Mouse (Mus musculus) liver, adult 2 months (tissue): ENCODE results near the gene Mpst. TPM values are rescaled to one million over a fixed set of nuclear protein-coding genes. Genes with fewer than 3 reads are reported as not detected.

ENCODE experiments used
- DNase-seq: peaks from one replicate; pipeline ENCODE4 v3.0.0-alpha.2; 2011; ENCODE audit warnings: low read depth, low spot score; ENCODE audit errors: extremely low read depth
- H3K27ac ChIP-seq: fragments of 200-500 bp; replicated peaks from 2 replicates; pipeline ENCODE4 v1.5.1; 2012; ENCODE audit warnings: low read depth, mild to moderate bottlenecking, control low read depth, inconsistent platforms, low read length; ENCODE audit not compliant: insufficient read depth
- H3K27me3 ChIP-seq: fragments of 200-500 bp; 2 replicates; pipeline ENCODE4 v1.6.1; 2012; ENCODE audit warnings: mild to moderate bottlenecking, moderate library complexity, low read length, inconsistent platforms; ENCODE audit not compliant: control insufficient read depth, insufficient read depth
- H3K36me3 ChIP-seq: fragments of 200-500 bp; 2 replicates; pipeline ENCODE4 v1.6.1; 2012; ENCODE audit warnings: low read length, inconsistent platforms; ENCODE audit not compliant: control insufficient read depth, insufficient read depth
- H3K4me1 ChIP-seq: fragments of 200-500 bp; 2 replicates; pipeline ENCODE4 v1.6.1; 2011; ENCODE audit warnings: low read length; ENCODE audit not compliant: control insufficient read depth, insufficient read depth
- H3K4me3 ChIP-seq: fragments of 200-500 bp; 2 replicates; pipeline ENCODE4 v1.5.1; 2011; ENCODE audit warnings: low read depth, mild to moderate bottlenecking, control low read depth, low read length, moderate library complexity; ENCODE audit not compliant: insufficient read depth
- H3K79me2 ChIP-seq: fragments of 200-500 bp; 2 replicates; pipeline ENCODE4 v1.6.1; 2012; ENCODE audit warnings: inconsistent platforms, mild to moderate bottlenecking, low read length, moderate library complexity; ENCODE audit not compliant: control insufficient read depth, insufficient read depth
- H3K9ac ChIP-seq: fragments of 200-500 bp; 2 replicates; pipeline ENCODE4 v1.6.1; 2012; ENCODE audit warnings: low read depth, mild to moderate bottlenecking, control low read depth, inconsistent platforms, low read length
- CTCF ChIP-seq: fragments of 200-500 bp; IDR thresholded peaks from 2 replicates; pipeline ENCODE4 v1.5.1; 2011; ENCODE audit warnings: low read depth, low read length, control low read depth
- POLR2A ChIP-seq: fragments of 200-500 bp; IDR thresholded peaks from 2 replicates; pipeline ENCODE4 v1.6.1; 2011; ENCODE audit warnings: low read length, control low read depth; ENCODE audit not compliant: insufficient read depth; ENCODE audit errors: extremely low read depth
- whole genome bisulfite sequencing: fragments of 180-500 bp; shearing (Covaris S2); methylation state at CpG from one replicate; pipeline ENCODE4 v1.1.7; 2018; 5-methylcytosine and 5-hydroxymethylcytosine counted together
- polyA plus RNA-seq: library from polyadenylated mRNA; depleted of rRNA; stranded (reverse); fragments of >200 nt; gene quantifications from 2 replicates; pipeline ENCODE4 v1.2.3, GENCODE M21; 2012
- total RNA-seq: library from RNA; depleted of rRNA; stranded (reverse); fragments of >200 nt; gene quantifications from 2 replicates; pipeline ENCODE4 v1.2.3, GENCODE M21; 2014

The Mpst gene
- total and polyA plus RNA-seq, 2 experiments, result 106 to 377 TPM

DNA sequence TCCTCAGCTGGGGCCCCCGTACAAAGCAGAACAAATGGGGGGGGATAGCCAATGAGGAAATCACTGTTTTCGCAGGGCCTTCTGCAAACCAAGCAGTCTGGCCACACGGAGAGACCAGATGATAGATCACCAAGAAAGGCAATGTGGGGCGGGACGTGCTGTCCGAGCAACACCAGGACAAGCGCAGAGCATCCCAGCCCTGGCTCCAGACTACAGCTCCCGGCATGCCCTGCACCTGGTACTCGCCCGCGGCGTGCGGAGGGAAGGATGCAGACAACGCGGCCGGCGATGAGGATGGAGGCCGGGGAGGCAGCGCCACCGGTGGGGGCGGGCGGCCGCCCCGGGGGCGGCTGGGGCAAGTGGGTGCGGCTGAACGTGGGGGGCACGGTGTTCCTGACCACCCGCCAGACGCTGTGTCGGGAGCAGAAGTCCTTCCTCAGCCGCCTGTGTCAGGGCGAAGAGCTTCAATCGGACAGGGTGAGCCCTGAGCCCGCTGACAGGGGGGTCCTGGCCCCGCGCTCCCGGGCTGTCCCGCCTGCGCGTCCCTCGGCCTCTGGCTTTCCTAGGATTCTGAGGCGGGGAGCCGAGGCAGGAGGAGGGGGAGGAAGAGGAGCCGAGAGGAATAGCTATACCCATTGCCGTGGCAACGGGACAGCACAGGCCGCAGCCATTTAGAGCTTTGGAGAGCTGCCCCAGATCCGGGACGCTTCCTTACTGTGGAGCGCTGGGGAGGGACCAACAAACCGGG is 22.3 kb downstream of the Mpst start, which contains the start of gene Kctd17:
Gene Kctd17, plus strand, starts transcription at position 174 of the 748 bp plus-strand sequence.
- peak within 1 kb of the TSS; percentile 50 for H3K9ac ChIP-seq
- DNase-seq, result no peak
- peak within 1 kb of the TSS; percentile 62 for H3K4me3 ChIP-seq

GRCm38 (mm10) chr15:78429139-78429459 is 22.9 kb downstream of the Mpst start:
- Histone ChIP-seq H3K4me1 (peaks cover 16% of the 10 kb centered on the region), H3K79me2 (no peaks in the 10 kb centered on the region), H3K9ac (peak overlapping the region; percentile 50), H3K27ac (peak overlapping the region; percentile 25; the same call in 1 of the 2 replicates), H3K36me3 (no peaks in the 10 kb centered on the region), H3K4me3 (peak overlapping the region; percentile 62), H3K27me3 (no peaks in the 10 kb centered on the region)
- DNase-seq, result no peak
- WGBS, result 48% methylated on average over 3 of the region's 3 CpGs
- no peak for TF ChIP-seq POLR2A
- no peak for TF ChIP-seq CTCF

More for the DNA sequence above, 22.3 kb downstream of the Mpst start, which contains the start of gene Kctd17:
- peak within 1 kb of the TSS; percentile 25; the same call in 1 of the 2 replicates for H3K27ac ChIP-seq
- H3K4me1 ChIP-seq, result peaks cover 16% of the 10 kb centered on the region
- no peaks in the 10 kb centered on the region for H3K79me2 ChIP-seq
- no peak for TF ChIP-seq CTCF
- TF ChIP-seq POLR2A, result no peak
- no peaks in the 10 kb centered on the region for H3K36me3 ChIP-seq
- WGBS, result 6% methylated on average over 51 of the region's 52 CpGs
- H3K27me3 ChIP-seq, result no peaks in the 10 kb centered on the region

- DNase-seq, result no peak
- WGBS, result 79% methylated on average over 13 of the region's 13 CpGs
- no peak overlapping the region for H3K9ac ChIP-seq
- H3K79me2 ChIP-seq, result no peaks in the 10 kb centered on the region
- TF ChIP-seq CTCF (no peak), POLR2A (no peak)
- H3K36me3 ChIP-seq, result no peaks in the 10 kb centered on the region
- H3K27me3 ChIP-seq, result no peaks in the 10 kb centered on the region
- no peak overlapping the region for H3K4me3 ChIP-seq
- no peak overlapping the region for H3K27ac ChIP-seq
- peaks cover 14% of the 10 kb centered on the region for H3K4me1 ChIP-seq
Measured at GRCm38 (mm10) chr15:78429871-78430622, 23.8 kb downstream of the Mpst start.

GRCm38 (mm10) chr15:78430874-78431273 is 24.7 kb downstream of the Mpst start:
- no peaks in the 10 kb centered on the region for H3K27me3 ChIP-seq

GRCm38 (mm10) chr15:78431541-78432121 is 25.4 kb downstream of the Mpst start:
- peaks cover 14% of the 10 kb centered on the region for H3K4me1 ChIP-seq
- H3K79me2 ChIP-seq, result no peaks in the 10 kb centered on the region
- H3K4me3 ChIP-seq, result no peak overlapping the region
- DNase-seq, result peak; percentile 95
- H3K36me3 ChIP-seq, result no peaks in the 10 kb centered on the region
- no peaks in the 10 kb centered on the region for H3K27me3 ChIP-seq
- WGBS, result 28% methylated on average over 7 of the region's 7 CpGs
- 0 out of 2 replicates have a peak, but pooled peaks have one; percentile 42 for TF ChIP-seq POLR2A
- 0 out of 2 replicates have a peak, but pooled peaks have one; percentile 3 for TF ChIP-seq CTCF
- H3K27ac ChIP-seq, result peak overlapping the region; percentile 91
- H3K9ac ChIP-seq, result peak overlapping the region; percentile 48

More at GRCm38 (mm10) chr15:78430874-78431273, 24.7 kb downstream of the Mpst start:
- WGBS, result 94% methylated on average over 10 of the region's 10 CpGs
- no peak for DNase-seq
- Histone ChIP-seq H3K4me3 (no peak overlapping the region), H3K4me1 (peaks cover 14% of the 10 kb centered on the region), H3K79me2 (no peaks in the 10 kb centered on the region), H3K27ac (peak overlapping the region; percentile 88; the same call in 1 of the 2 replicates), H3K9ac (no peak overlapping the region), H3K36me3 (no peaks in the 10 kb centered on the region)
- no peak for TF ChIP-seq CTCF
- no peak for TF ChIP-seq POLR2A
